Mouse (Mus musculus) spleen, postnatal 4 days (tissue): ENCODE data around the gene Tfpt.
"Not testable (repeated sequence)": the region's sequence is repeated elsewhere in the genome, so short reads cannot be mapped to it uniquely, and the experiment has no call there.

Source experiments
- DNase-seq, 2 experiments: peaks; one replicate each; pipeline ENCODE4 v3.0.0; 2022; ENCODE audit warnings: low spot score in 2 of 2

Tfpt gene

GRCm38 (mm10) chr7:3617242-3617995 lies 12.3 kb downstream of the Tfpt start, which contains the start of gene Ndufa3:
Gene Ndufa3 (plus strand): TSS chr7:3617373.
- peak; percentile 83 to 89 for DNase-seq

DNA sequence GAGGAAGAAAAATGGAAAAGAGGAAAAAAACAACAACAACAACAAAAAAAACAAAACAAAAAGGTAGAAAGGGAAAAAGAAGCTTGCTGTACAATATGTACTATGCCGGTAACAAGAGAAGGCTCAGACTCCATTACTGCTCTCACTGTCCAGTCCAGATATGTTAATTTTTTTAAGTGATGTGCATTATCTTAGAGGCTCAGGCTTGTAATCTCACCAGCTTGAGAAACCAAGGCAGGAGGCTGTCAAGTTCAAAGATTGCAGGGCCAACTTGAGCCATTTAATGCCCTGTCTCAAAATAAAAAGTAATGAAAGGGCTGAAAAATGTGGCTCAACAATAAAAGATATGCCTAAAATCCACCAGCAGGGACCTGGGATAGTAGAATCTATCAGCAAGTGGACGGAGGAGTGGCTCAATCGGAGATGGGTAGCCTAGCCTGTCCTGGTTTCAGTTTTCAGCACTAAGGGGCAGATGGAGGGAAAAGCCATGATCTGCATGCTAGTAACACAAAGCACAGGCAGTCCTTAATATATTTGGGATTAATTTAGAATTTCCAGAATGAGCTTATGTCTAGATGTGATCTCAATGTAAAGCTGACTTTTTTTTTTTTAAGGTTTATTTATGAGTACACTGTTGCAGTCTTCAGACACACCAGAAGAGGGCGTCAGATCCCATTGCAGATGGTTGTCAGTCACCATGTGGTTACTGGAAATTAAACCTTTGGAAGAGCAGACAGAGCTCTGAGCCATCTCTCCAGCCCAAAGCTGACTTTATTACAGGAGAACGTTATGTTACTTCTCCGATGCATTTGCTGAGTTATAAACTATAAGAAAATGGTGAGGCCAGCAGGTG lies 13.1 kb downstream of the Tfpt start:
- no peak for DNase-seq

DNA sequence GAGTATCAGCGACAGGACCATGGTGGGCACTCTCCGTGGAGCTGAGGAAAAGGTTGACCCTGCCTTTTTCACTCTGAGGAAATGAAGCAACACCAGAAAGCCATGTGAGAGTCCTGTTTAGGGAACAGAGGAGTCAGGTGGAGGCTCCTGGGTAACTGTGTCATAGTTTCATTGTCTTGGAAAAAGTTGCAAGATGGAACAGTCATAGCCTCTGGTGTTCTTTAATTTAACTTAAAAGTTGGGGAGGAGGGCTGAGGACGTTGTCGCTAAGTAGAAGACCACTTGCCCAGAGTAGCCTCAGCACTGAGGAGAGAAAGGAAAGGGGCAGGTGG lies 13.7 kb downstream of the Tfpt start, which contains the start of gene Oscar:
Gene Oscar, minus strand, starts transcription at position 101 of the 332 bp plus-strand sequence.
- DNase-seq: no peak

DNA sequence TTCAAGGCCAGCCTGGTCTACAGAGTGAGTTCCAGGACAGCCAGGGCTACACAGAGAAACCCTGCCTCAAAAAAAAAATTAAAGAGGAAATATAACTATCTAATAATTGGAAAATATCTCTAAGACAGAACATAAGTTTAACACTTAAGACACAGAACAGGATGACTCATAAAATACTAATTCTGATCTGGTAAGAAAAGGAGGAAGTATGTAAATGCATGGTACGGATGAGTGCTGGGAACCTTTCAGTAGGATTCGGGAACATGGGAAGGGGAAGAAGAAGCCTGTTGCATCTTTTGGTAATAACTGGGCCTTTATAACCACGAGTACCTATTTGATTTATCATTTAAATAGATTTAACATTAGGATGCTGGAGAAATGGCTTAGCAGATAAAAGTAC lies 15.7 kb downstream of the Tfpt start:
- no peak for DNase-seq

DNA sequence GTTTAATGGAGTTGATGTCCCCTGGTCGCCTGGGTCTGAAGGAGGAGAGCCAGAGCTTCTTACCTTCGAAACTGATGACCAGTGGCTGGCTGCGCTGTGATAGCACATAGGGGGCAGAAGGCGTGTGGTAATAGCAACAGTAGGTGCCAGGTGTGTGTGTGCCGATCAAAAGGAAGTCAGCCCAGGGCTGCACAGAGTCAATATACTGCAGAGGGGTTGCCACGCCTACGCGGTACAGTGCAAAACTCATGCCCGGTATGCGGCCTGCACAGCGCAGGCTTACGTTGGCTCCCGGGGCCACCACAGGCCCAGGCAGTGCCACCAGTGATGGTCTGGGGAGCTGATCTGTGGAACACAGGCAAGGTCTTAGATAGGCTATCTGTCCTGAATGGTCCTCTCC lies 18.7 kb downstream of the Tfpt start:
- no peak for DNase-seq

DNA sequence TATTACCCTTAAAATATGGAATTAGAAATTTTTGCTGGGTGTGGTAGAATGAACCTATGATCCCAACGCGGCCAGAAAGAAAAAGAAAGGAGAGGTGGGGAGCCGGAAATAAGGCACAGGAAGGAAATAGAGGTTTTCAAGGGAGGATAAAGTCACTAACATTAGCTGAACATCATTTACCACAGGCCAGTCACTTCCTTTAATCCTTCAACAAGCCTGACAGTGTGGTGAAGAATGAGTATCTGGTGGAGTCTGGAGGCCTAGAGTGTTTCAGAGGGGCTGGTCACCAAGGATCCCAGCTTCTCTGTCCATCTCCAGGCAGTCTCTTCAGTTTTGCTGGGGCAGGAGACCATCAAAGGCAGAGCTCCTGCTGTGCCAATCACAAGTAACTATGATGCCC lies 19.3 kb downstream of the Tfpt start:
- DNase-seq: no peak

DNA sequence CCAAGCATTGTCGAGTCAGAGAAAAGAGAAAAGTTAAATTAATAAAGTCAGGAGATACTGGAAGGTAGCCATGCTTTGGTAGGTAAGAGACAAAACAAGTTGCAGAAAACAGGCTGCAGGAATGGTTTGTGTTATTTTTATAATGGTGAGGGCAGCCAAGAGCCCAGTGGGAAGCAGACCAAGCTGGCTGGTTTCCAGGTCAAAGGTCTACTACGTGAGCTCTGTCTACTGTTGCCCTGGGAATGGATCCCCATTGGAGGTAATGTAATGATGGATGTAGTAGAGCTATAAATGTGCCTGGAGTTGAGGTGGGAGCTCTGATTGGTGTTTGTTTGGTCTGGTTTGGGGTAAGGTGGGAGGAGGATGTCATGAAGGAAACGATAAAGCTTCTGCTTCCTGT lies 20.6 kb downstream of the Tfpt start:
- no peak for DNase-seq

DNA sequence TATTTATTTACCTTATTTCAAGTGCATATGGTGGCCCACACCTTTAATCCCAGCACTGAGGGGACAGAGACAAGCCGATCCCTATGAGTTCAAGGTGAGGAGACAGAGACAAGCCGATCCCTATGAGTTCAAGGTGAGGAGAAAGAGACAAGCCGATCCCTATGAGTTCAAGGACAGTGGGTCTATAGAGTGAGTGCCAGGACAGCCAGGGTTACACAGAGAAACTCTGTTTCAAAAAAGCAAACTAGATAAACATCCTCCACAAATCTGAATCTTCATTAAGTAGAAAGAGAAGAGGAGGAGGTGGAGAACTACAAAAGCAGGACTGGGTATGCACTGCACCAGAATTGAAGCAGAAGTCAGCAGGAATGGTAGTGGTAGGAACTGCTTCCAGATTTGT lies 21.1 kb downstream of the Tfpt start:
- DNase-seq: no peak

- no peak for DNase-seq
Observed at GRCm38 (mm10) chr7:3607391-3607790, 22.3 kb downstream of the Tfpt start.

DNA sequence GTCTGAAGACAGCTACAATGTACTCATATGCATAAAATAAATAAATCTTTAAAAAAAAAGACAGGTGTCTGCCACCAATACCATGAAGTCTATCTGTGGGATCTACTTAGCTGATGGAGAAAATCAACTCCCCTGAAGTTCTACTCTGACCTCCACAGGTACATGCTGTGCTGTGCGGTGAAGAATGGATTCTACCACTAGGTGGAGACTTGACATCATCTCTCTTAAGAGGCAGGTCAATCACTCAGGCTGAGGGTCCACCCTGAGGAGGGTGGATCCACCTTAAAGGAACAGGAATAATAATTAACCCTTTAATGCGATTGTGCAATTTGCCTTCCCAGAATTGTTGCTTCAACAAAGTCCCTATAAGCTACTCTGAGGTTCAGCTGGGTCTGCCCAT lies 22.9 kb downstream of the Tfpt start:
- DNase-seq: no peak

- DNase-seq: peak; percentile 50 to 73
Observed at GRCm38 (mm10) chr7:3601119-3601518, 28.6 kb downstream of the Tfpt start.

- not testable (repeated sequence) for DNase-seq
Observed at GRCm38 (mm10) chr7:3597755-3598154, 32.0 kb downstream of the Tfpt start.

DNA sequence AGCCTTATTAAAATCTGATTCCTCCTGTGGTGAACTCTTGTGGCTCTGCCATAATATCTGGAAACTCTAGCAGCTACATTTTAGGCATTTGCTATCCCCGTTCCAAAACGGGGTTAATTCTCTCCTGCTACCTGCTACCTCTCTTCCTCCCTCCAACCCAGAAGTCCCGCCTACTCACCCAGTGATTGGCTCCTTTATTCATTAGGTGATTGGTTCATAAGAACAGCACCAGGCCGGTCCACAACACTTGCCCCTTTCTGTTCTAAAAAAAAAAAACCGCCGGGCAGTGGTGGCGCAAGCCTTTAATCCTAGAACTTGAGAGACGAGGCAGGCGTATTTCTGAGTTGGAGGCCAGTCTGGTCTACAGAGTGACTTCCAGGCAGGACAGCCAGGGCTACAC lies 34.6 kb downstream of the Tfpt start:
- DNase-seq: peak in 1 of 2 experiments; percentile 24

DNA sequence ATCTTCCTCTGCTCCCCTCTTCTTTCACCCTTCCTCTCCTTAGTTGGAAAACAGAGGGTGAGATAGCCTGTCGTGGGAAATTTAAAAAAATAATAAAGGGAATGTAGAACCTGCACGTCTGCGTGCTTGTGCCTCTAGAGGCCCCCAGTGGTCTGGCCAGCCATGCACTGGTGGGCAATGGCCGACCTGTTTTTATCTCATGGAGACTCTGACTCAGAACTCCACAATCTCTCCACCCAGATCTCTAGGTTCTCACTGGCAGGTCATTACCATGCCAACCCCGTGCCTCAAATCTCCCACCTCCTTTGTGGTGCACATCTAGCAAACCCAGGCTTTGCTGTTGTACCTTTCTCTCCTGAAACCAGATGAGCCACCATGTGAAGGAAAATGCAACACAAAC lies 35.0 kb downstream of the Tfpt start:
- DNase-seq: no peak

DNA sequence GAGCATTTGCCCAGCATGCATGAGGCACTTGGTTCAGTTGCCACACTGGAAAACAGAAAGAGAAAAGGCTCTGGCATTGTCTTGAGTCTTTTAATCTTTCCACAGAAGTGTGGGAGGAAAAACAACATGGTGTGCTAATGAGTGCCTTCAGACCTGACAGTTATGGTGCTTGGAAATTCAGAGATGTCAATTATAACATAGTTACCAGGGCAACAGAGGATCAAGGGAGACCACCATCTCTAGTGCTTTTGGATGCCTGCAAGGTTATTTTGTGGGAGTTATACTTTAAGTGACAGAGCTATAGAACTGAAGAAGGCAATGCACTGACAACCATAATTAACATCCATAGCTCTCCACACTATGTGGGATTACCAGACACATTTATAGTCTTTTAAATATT lies 35.9 kb downstream of the Tfpt start:
- DNase-seq: no peak

GRCm38 (mm10) chr7:3591534-3591933 lies 38.2 kb downstream of the Tfpt start:
- DNase-seq: no peak

DNA sequence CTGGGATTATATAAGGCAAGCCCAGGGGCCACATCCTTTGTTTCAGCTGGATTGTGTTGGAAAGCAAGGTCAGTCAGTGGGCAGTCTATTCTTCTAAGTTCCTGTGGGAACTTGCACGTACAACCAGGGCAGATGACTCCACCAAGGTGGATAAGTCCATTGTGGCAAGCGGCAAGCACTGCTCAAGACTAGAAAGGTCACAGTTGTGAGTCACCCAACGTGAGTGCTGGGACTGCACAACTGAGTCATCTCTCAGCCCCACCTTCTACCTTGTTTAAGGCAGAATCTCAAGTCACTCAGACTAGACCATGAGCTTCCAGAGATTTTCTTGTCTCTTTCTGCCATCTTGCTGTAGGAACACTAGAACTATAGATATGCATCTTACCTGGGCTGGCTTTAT lies 39.2 kb downstream of the Tfpt start:
- no peak for DNase-seq

DNA sequence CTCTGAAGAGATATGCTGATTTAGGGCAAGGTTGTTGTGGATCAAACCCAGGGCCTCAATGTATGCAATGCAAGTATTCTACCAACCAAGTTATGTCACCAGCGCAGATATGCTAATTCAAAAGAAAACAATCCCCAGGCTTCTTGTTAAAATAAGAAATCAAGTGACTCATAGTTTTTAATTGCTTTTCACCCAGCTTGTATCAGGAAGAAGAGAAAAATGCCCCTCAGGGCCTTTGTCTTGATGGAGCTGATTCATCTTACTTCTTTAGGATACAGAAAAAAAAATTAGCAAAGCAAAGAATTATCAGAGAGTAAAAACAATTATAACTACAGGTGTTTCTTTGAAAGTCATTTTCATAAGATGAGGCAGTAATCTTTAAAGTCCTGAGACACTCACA lies 42.4 kb downstream of the Tfpt start:
- no peak for DNase-seq

DNA sequence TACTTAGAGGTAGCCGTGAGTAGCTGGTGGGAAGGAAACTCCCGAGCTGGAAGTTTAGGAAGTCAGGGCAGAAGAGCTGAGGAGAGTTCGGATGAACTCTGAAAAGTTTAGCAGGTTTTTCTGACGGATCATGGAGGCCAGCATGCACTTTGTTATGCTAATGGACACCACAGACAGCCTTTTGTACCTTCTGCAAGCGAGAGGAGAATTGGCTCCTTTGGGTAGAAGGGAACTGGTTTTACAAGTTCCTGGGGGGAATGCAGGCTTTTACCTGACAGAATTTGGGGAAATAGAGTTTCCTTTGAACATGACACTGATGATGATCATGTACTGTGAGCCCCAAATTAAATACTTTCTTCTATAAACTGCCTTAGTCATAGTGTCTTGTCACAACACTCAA lies 43.5 kb downstream of the Tfpt start:
- no peak for DNase-seq

- DNase-seq: no peak
Observed at GRCm38 (mm10) chr7:3585763-3586162, 44.0 kb downstream of the Tfpt start.

DNA sequence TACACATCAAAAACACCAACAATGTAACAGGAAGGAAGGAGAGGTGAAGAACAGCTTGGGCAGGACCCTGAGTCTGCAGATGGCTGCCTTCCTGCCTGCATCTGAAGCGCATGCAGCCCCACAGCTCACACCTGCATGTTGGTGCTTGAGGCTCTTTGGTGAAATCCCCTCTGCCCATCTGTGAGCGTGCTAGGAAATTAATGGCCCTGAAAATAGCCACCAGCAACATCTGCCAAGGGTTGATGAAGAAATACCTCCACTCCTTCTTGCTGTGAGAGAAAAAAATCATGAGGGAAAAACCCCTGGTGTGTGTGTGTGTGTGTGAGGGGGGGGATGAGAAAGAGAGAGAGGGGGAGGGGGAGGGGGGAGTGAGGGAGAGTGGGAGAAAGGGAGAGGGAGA lies 49.7 kb downstream of the Tfpt start:
- DNase-seq: no peak

DNA sequence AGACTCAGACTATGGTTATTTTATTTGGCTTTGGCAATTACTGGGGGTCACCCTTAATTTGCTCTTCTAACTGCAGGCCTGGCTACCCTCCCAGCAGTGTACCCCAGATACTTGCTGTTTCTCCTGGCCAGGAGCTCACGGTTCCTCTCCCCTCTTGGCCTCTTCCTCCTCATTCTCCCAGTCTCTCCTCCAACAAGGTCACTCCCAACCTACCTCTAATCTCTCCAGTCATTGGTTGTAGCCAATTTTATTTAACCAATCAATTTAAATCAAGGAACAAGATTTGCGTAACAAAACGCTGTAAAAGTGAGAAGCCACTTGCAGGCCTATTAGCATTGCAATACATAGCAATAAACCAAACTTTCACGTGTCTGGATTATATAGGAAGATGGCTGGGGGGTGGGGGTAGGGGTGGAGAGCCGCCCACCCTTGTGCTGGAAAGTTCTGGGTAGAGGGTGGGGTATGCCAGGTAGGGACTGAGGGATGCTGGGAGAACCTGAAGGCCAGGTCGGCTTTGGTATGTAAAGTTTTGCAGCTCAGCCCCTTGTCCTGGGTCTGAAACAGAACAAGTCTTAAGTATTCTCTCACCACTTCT lies 50.7 kb downstream of the Tfpt start:
- DNase-seq: no peak

DNA sequence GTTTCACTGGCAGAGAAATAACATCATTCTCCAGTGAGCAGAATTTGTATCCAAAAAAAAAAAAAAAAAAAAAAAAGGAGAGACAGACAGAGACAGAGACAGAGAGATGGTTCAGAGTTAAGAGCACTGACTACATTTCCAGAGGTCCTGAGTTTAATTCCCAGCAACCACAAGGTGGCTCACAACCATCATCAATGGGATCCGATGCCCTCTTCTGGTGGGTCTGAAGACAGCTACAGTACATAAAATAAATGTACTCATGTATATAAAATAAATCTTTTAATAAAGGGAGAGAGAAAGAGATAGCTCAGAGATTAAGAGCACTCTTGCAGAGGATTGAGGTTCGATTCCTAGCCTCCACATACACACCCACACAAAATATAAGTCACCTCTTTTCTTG lies 51.5 kb downstream of the Tfpt start:
- DNase-seq: no peak
